Mouse (Mus musculus) cortical plate, adult 2 months (tissue): ENCODE measurements around the gene Pbld1.

Experiments used
- CTCF ChIP-seq: fragments of 200-500 bp; IDR thresholded peaks from 2 replicates; pipeline ENCODE4 v1.5.1; 2011; ENCODE audit warnings: mild to moderate bottlenecking, control low read depth, low read length; ENCODE audit not compliant: insufficient read depth; ENCODE audit errors: extremely low read depth
- POLR2A ChIP-seq: fragments of 200-500 bp; IDR thresholded peaks from 2 replicates; pipeline ENCODE4 v1.6.1; 2011; ENCODE audit warnings: mild to moderate bottlenecking, low read length, control low read depth; ENCODE audit not compliant: insufficient read depth; ENCODE audit errors: extremely low read depth

GRCm38 (mm10) chr10:63026156-63026794, 33.7 kb upstream of the Pbld1 start:
- TF ChIP-seq CTCF (no peak), POLR2A (no peak)
